Mouse (Mus musculus): Measurements from ENCODE around the gene Rap2a.

Rap2a gene
- long read RNA-seq, experiment 1, full-length matches to known transcripts, result 3 of 4 reads
- long read RNA-seq, experiment 1, partial matches to known transcripts, result 0 of 4 reads
- long read RNA-seq, experiment 1, other reads (novel, unspliced or antisense), result 1 of 4 reads
- long read RNA-seq, experiment 2, full-length matches to known transcripts, result 3 of 7 reads
- long read RNA-seq, experiment 2, partial matches to known transcripts, result 0 of 7 reads
- long read RNA-seq, experiment 2, other reads (novel, unspliced or antisense), result 4 of 7 reads

DNA sequence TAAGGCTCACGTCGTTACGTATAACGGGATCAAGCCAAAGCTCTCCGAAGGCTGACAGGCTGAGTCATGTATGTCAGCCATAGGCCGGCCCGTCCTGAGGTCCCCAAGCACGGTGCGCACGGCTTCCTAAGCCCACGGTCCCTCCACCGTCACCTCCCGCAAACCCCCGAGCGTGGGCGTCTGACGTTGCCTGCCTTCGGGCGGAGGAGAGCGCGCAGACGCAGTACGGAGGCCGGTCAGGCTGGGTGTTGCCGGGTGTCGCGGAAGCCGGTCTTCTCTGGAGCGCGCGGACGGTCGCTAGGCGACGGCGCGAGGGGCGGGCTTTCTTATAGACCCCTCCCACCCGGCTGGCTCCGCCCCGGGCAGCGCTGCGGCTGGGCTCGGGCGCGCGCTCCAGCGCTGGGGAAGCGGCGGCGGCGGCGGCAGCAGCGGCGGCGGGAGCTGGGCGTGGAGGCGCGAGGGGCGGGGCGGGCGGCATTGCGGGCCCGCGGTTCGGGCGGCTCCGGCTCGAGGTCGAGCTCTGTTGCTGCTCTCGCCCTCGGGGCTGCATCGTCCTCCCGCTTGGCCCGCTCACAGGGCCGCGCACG is at the start of gene Rap2a:
Rap2a (plus strand) TSS at position 463 of the 587 bp plus-strand sequence.
- intact Hi-C loops (cut with DNase I), result loop anchor here (5.0 kb wide), 1 partner anchor 284 kb away; no protein-coding TSS in a partner anchor

DNA sequence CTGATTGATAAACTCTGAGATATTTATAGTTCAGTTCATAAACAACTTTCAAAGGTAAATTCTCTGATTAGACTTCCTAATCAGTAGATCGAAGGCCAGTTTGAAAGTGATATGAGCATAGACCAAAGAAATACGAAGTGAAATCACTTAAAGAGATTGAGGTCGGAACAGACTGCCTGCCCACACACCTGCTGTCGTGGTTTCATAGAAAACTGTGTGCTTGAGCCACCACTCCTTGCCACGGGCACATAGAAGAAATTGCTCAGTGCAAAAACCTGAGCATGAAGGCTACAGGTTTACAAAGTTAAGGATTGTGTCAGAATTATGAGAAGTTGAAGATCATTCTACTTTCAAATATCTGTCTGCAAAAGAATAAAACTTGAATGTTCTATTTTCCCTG is 49.7 kb upstream of the Rap2a start:
- intact Hi-C loops (cut with DNase I), result loop anchor here (10.0 kb wide), 1 partner anchor 236 kb away; no protein-coding TSS in a partner anchor

DNA sequence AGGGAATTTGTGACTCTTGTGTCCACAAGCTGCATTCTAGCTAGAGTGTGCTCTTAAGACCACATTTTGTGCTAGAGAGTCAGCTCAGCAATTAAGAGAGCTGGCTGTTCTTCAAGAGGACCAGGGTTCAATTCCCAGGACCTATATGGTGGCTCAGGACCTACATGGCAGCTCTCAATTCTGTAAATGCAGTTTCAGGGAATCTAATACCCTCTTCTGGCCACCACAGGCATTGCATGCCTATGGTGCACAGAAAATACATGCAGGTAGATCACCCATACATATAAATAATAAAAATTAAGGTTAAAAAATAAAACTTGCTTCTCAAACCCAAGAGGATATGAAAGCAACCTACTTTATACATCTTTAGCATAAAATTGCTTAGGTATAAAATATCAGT is 45.5 kb upstream of the Rap2a start:
- intact Hi-C loops (cut with DNase I), result no loop called here

DNA sequence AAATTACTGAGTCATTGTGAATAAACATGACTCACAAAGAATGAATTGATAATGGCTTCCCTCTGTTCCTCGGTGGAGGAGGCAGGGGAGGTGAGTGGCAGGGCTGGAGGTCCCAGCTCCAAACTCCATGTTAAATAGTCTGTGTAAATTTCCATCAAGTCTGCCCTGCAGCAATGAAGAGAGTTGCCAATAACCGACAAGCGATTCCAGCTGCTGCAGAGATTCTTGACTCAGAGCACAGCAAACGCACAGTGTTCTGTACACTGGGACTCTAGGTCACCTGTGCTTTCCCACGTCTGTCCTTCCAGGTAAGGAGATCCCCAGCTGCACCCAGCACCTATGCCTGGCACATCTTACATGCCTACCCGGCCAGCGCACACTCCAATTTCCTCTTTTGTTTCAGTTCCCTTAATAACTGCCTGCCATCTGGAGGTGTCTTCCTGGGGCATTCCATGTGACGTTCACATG is 44.3 kb upstream of the Rap2a start:
- intact Hi-C loops (cut with DNase I), result no loop called here

DNA sequence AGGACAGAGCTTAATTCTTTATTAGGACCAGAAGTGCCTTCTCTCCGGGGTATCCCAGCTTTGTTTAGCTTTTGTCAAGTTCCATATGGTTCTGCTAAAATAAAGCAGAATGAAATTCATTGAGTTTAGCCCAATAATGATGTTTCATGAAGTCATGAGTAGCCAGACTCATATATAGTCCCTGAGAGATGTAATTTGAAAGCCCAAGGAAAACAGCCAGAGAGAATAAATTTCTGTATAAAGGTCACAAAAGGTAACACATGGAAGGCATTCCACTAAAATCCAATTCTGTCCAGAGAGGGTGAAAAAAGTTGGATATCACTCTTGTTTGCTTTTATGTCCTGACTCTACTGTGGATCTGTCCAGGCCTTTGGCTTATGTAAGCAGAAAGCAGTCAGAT is 43.4 kb upstream of the Rap2a start:
- intact Hi-C loops (cut with DNase I), result no loop called here

DNA sequence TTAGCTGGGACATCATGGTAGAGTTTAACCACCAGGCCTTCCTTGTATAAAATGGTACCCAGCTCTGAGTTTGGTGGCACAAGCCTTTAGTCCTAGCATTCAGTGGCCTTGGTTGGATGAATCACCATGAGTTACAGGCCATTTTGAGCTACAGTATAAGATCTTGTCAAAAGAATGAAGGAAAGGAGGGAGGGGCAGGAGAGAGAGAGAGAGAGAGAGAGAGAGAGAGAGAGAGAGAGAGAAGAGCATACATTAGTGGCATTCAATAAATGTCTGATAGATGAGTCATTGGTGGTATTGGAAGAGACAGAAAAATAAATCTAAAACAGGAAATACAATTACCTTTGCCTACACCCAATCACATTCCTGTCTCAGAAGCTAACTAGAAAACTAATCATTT is 37.5 kb upstream of the Rap2a start:
- intact Hi-C loops (cut with DNase I), result no loop called here

DNA sequence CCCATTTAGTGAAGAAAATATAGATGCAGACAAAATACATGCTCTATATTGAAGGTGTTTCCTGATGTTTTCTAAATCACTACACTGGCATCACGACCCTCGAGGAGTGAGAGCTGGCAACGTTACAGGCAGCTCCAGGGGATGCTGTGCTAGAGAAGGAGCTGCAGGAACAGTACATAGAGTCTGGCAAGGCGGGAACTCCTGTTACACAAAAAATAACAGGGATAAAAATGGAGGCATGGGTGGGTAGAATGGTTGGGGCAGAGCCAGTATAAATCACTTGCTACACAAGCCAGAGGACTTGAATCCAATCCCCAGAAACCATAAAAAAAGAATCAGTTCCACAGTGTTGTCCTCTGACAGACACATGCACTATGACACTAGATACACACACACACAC is 37.0 kb upstream of the Rap2a start:
- intact Hi-C loops (cut with DNase I), result no loop called here

DNA sequence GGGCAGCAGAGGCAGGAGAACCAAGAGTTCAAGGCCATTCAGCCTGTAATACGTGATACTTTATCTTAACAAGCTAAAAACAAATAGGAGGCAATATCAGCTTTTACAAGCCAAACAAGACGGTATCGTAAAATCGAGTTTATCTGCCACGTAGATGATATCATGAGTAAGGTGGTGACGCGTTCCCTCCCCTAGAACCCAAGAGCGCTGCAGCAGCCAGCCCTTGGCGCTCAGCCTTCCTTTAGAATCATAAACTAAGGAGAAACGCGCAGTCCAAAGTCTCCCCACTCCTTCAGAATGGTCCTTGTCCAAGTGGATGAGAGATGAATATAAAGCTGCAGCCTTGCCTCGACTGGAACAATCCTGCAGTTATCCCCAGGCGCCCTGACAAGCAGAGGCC is 36.4 kb upstream of the Rap2a start:
- intact Hi-C loops (cut with DNase I), result no loop called here

DNA sequence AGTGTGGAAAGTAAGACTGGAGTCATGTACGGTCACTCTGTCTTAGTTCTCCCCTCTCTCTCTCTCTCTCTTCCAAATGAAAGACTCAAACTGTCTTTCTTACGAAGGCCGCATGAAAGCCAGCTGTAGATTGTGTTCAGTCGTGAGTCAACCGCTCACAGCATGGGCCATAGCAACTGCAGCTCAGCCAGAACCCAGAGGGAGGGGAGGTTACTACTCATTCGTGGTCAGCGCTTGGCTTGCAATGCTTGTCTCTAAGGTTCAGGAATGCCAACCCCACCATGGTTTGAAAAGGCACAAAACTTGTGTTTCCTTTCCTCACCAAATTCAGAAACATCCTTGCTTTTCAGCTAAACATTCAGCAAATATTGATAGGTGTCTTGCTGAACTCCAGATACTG is 24.0 kb upstream of the Rap2a start:
- intact Hi-C loops (cut with DNase I), result no loop called here

DNA sequence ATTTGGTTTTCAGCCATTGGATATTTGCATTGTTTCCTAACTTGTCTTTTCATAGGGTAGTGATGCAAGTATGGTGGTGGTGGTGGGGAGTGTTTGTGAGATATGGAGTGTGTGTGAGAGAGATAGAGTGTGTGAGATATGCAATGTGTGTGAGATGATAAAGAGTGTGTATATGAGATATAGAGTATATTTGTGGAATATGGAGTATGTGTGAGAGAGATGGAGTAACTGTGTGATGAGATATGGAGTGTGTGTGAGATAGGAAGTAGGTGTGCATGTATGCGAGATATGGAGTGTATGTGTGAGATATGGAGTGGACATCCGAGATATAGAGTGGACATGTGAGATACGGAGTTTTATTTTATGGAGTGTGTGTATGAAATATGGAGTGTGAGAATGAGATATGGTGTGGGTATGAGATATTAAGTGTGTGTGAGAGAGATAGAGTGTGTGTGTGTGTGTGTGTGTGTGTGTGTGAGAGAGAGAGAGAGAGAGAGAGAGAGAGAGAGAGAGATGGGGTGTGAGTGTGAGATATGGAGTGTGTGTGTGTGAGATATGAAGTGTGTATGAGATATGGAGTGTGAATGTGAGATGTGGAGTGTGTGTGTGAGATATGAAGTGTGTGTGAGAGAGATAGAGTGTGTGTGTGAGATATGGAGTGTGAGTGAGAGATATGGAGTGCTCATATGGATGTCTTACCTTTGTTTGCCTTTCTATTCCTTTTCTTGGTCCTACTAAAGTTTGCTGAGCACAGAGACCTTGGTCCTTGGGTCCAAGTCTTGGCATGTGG is 14.1 kb upstream of the Rap2a start:
- intact Hi-C loops (cut with DNase I), result no loop called here

DNA sequence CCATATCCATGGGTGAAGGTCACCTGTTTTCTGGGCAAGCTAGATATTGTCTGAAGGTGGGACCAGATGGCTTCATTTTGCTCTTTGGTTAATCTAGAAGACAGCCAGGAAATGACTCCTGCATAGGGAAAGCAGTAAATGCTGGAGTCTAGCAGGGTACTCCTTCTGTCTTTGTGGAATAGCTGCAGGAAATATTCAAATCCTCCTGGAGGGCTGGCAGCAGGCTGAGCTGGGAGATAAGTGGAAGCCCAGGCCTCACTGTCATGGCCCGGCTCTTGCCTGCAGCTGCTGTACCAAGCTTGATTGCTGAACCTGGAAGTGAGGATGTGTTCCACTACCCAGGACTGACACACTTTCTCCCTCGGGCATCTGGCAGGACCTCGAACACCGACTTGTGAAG is 11.4 kb upstream of the Rap2a start:
- intact Hi-C loops (cut with DNase I), result no loop called here

DNA sequence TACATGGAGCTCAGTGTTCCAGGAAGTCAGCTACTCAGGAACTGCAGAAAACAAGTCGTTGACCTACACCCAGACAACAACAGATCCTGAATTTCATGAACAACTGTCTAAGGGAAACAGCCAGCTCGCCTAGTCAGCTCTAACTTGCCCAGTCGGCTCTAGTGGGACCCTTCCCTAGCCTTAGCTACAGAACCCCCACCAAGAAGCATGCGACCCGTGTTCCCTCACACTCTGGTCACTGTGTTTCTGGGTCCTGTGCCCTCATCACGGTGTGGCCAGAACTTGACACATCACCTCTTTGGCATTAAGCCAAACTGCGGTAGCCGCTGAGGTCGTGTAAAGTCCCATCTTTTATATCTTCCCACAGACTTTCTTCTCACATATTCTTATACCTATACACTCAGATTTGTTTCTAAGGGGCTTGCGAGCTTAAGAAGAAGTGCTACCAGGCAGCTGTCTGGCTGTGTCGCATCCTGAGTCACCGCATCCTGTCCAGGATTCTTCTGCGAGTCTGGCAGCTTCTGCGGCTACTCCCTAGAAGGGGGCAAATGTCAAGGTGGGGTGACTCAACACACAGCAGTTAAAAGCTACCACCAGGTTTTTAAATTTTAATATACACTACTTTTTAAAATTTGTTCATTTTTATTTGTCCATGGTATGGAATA is 9.0 kb upstream of the Rap2a start:
- intact Hi-C loops (cut with DNase I), result no loop called here

DNA sequence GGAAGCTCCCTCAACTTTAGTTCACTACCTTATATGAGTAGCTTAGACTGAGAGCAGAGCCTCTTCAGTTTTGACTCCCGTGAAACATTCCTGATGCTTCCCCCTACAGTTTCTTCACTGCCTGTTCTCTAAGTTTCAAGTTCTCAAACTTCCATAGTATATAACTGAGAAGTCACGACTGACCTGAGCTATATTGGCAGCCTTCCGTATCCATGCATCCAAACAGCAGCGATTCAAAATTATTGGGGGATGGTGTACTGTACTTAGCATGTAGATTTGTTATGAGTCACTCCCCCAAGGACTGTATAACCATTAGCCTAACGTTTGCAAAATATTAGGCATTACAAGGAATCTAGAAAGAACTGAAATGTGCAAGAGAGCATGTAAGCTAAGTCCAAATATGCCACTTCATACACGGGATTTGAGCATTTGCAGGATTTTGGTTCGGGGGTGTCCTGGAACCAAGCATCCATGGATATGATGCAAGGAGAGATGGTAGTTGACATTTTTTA is 2.0 kb upstream of the Rap2a start:
- intact Hi-C loops (cut with DNase I), result loop anchor here (5.0 kb wide), 1 partner anchor 286 kb away; no protein-coding TSS in a partner anchor

DNA sequence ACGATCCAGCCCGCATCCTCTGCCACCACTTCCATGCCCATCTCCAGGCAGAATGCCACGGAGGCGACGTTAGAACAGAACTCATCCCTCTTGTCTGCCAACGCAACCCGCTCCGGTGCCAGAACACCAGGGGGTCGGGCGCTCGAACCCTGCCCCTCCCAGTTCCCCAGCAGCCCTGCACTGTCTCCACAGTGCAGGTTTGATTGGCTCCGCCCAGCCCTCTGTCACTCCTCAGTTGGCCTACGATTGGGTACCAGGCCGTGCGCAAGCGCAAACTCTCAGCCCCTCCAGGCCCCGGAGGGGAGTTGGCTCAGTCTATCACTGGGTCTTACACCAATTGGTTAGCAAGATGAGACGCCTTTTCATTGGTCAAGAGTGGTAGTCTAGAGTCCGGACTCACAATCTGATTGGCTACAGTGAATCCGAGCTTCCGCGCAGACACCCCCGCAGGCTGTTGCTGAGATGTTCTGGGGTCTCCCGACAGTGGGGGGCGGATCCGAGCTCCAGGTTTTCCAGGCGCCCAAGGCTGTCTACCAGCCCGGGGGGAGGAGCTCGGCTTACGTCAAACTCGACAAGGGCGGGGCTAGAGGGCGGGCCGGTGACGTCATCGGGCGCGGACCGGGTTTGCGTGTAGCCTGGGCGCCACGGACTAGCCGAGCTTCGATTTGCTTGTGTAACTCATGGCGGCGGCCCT is 809 bp upstream of the Rap2a start:
- intact Hi-C loops (cut with DNase I), result loop anchor here (5.0 kb wide), 1 partner anchor 285 kb away; no protein-coding TSS in a partner anchor

DNA sequence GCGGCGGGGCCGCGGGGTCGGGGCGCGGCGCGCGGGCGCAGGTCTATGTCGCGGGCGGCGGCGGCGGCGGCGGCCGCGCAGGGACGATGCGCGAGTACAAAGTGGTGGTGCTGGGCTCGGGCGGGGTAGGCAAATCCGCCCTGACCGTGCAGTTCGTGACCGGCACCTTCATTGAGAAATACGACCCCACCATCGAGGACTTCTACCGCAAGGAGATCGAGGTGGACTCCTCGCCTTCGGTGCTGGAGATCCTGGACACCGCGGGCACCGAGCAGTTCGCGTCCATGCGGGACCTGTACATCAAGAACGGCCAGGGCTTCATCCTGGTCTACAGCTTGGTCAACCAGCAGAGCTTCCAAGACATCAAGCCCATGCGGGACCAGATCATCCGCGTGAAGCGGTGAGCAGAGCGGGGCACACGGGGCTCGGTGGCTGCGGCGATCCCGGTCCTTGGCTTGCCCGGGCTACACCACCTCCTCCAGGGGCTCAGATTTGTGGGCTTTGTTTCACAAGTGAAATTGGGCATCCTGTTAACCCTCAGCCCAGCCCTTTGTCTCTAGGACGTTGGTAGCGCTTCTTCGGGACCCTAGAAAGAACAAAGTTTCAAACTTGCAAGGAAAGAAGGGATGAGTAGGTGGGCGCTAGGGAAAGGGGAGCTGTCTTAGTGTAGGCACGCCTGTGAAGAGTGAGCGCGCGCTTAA is 547 bp downstream of the Rap2a start:
- intact Hi-C loops (cut with DNase I), result loop anchor here (5.0 kb wide), 1 partner anchor 284 kb away; no protein-coding TSS in a partner anchor

DNA sequence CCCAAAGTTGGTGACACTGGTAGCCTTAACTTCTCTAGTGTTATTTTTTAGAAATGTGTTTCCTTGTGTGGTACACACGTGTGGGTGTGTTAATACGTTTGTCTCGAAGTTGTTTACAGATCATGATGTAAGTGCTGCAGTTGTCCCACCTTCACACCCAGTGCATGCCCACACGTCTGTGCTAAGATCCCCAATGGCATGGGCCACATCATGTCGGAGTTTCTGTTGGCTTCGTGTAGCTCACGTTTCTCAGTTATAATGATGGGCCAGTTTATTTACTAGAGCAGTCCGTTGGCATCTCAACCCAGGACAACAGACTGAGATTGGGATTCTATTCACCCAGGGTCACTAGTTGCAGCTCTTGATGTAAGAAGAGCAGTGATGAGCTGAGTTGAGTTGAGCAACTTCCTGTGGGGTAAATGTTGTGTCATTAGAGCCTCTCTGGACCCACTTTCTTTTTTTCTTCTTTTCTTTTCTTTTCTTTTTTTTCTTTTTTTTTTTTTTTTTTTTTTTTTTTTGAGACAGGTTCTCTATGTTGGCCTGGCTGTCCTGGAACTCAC is 2.2 kb downstream of the Rap2a start:
- intact Hi-C loops (cut with DNase I), result loop anchor here (10.0 kb wide), 1 partner anchor 184 kb away; no protein-coding TSS in a partner anchor

DNA sequence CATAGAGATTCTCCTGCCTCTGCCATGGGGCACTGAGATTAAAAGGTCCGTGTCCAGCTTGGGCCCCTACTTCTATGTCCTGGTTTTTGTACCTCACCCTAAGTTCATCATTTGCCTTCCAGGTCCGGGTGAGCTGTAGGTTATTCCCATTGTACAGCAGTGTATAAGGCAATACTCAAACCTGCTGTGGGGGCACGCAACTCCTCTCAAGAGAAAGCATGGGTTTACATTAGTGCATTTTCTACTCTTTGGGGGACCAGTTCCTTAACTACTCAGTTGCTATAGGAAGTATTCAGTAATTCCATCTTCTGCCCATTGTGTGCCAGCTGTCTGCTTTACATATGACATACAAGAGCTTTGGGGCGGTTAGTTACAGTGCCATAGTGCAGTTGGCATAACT is 2.7 kb downstream of the Rap2a start:
- intact Hi-C loops (cut with DNase I), result loop anchor here (10.0 kb wide), 1 partner anchor 184 kb away; no protein-coding TSS in a partner anchor

DNA sequence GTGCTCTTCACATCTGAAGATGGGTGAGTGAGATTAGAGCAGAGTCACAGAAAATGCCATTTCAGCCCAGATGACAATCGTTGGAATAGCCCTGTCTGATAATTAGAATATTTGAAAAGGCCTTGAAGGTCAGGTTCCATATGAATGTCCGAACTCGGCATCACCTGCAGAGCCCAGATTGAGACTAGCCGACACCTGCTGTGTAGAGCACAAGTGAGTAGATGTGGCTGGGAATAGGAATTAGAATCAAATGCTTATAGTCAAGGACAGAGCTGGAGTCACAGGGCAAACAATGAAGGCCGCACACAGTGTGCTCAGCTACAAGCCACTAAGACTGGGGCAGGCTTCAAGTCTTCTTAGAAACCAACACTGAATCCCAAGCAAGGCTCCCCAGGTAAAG is 6.3 kb downstream of the Rap2a start:
- intact Hi-C loops (cut with DNase I), result loop anchor here (10.0 kb wide), 1 partner anchor 180 kb away; no protein-coding TSS in a partner anchor

DNA sequence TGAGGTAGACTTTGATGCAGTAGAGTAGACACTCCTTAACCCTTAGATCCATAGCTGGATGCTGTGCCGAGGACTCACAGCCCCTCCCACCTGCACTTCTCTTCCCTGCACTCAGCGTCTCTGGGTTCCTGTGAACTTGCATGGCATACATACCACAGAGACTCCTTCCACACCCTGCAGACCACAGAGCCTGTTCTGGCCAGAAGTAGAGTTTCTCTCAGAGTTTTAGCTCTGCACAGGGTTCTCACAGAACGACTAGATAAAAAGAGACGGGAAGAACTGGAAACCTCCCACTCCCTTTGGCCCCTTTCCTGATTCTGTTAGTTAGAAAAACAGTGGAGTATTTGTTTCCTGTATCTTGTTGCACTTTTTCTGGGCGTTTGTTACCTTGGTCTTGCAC is 18.0 kb downstream of the Rap2a start:
- intact Hi-C loops (cut with DNase I), result no loop called here

DNA sequence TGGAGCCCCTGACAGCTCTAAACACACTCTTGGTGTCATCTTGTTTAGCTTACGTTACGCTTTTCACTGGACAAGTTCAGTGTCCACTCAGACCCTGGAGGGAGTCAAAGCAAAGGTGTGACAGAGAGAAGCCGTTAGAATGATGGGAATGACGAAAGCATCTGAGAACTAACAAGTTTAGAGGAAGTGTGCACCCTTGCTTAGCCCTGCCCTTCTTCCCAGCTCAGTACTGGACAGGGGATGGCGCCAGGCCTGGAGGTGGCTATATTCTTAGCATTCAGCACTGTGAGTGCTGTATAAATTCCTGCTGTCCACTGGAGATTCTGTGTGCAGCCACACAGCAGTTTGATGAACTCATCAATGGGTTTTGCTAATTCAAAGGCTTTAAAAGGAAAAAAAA is 18.6 kb downstream of the Rap2a start:
- intact Hi-C loops (cut with DNase I), result no loop called here
